Mouse (Mus musculus) thymus, postnatal 4 days (tissue): ENCODE results near the gene Tex264.

Experiments used
- DNase-seq: peaks from one replicate; pipeline ENCODE4 v3.0.0; 2021

Tex264 gene

GRCm38 (mm10) chr9:106685249-106686101 is at the start of gene Tex264:
Tex264 (minus strand) TSS chr9:106685927.
- DNase-seq, result peak; percentile 87

GRCm38 (mm10) chr9:106733690-106734089 is 48.0 kb upstream of the Tex264 start:
- DNase-seq, result no peak

GRCm38 (mm10) chr9:106729416-106729815 is 43.7 kb upstream of the Tex264 start:
- no peak for DNase-seq

- DNase-seq, result no peak
Measured at GRCm38 (mm10) chr9:106726891-106727290, 41.2 kb upstream of the Tex264 start.

- no peak for DNase-seq
Measured at GRCm38 (mm10) chr9:106725435-106725834, 39.7 kb upstream of the Tex264 start.

GRCm38 (mm10) chr9:106724864-106725263 is 39.1 kb upstream of the Tex264 start:
- DNase-seq, result no peak

- no peak for DNase-seq
Measured at GRCm38 (mm10) chr9:106716729-106717128, 31.0 kb upstream of the Tex264 start.

- DNase-seq, result no peak
Measured at GRCm38 (mm10) chr9:106716232-106716631, 30.5 kb upstream of the Tex264 start.

- no peak for DNase-seq
Measured at GRCm38 (mm10) chr9:106712470-106712869, 26.7 kb upstream of the Tex264 start.

GRCm38 (mm10) chr9:106692973-106693481 is 7.3 kb upstream of the Tex264 start:
- no peak for DNase-seq

- no peak for DNase-seq
Measured at GRCm38 (mm10) chr9:106688834-106689233, 3.1 kb upstream of the Tex264 start.

- DNase-seq, result peak; percentile 78
Measured at GRCm38 (mm10) chr9:106686983-106687650, 1.4 kb upstream of the Tex264 start.

- DNase-seq, result peak; percentile 26
Measured at GRCm38 (mm10) chr9:106684918-106685248, 844 bp downstream of the Tex264 start.

- DNase-seq, result no peak
Measured at GRCm38 (mm10) chr9:106684093-106684872, 1.4 kb downstream of the Tex264 start.

GRCm38 (mm10) chr9:106681026-106681425 is 4.7 kb downstream of the Tex264 start:
- no peak for DNase-seq

GRCm38 (mm10) chr9:106678242-106678641 is 7.5 kb downstream of the Tex264 start:
- DNase-seq, result no peak

GRCm38 (mm10) chr9:106677702-106678101 is 8.0 kb downstream of the Tex264 start:
- DNase-seq, result no peak

- DNase-seq, result no peak
Measured at GRCm38 (mm10) chr9:106676571-106676970, 9.2 kb downstream of the Tex264 start.

- no peak for DNase-seq
Measured at GRCm38 (mm10) chr9:106675965-106676364, 9.8 kb downstream of the Tex264 start.

- peak; percentile 85 for DNase-seq
Measured at GRCm38 (mm10) chr9:106675480-106675879, 10.2 kb downstream of the Tex264 start.

GRCm38 (mm10) chr9:106673860-106674259 is 11.9 kb downstream of the Tex264 start:
- no peak for DNase-seq

- DNase-seq, result no peak
Measured at GRCm38 (mm10) chr9:106664856-106665255, 20.9 kb downstream of the Tex264 start.

GRCm38 (mm10) chr9:106664433-106664832 is 21.3 kb downstream of the Tex264 start:
- no peak for DNase-seq
